Mouse (Mus musculus): ENCODE data around the gene Slc34a2. TPM values are rescaled to one million over a fixed set of nuclear protein-coding genes. Genes with fewer than 3 reads are reported as not detected.

Slc34a2 gene
- polyA plus RNA-seq, 3 experiments from 2014 or later: not detected

GRCm38 (mm10) chr5:53031346-53031745 lies 6.5 kb upstream of the Slc34a2 start:
- ATAC-seq: no peak

GRCm38 (mm10) chr5:53042034-53042748 lies 4.3 kb downstream of the Slc34a2 start:
- no peak for ATAC-seq

GRCm38 (mm10) chr5:53042771-53043371 lies 5.0 kb downstream of the Slc34a2 start:
- no peak for ATAC-seq

GRCm38 (mm10) chr5:53043716-53044115 lies 5.8 kb downstream of the Slc34a2 start:
- ATAC-seq: no peak

- no peak for ATAC-seq
These were observed 10.1 kb downstream of the Slc34a2 start for GRCm38 (mm10) chr5:53047951-53048350.

- ATAC-seq: no peak
These were observed 10.7 kb downstream of the Slc34a2 start for GRCm38 (mm10) chr5:53048599-53048998.

- no peak for ATAC-seq
These were observed 11.2 kb downstream of the Slc34a2 start for GRCm38 (mm10) chr5:53049046-53049445.

- no peak for ATAC-seq
These were observed 13.1 kb downstream of the Slc34a2 start for GRCm38 (mm10) chr5:53050963-53051362.

- no peak for ATAC-seq
These were observed 15.4 kb downstream of the Slc34a2 start for GRCm38 (mm10) chr5:53053246-53053645.

- ATAC-seq: no peak
These were observed 23.8 kb downstream of the Slc34a2 start for GRCm38 (mm10) chr5:53061532-53062130.

GRCm38 (mm10) chr5:53074553-53074952 lies 36.7 kb downstream of the Slc34a2 start:
- no peak for ATAC-seq

GRCm38 (mm10) chr5:53078453-53078852 lies 40.6 kb downstream of the Slc34a2 start:
- no peak for ATAC-seq

GRCm38 (mm10) chr5:53087452-53087851 lies 49.6 kb downstream of the Slc34a2 start:
- no peak for ATAC-seq

- no peak for ATAC-seq
These were observed 53.5 kb downstream of the Slc34a2 start for GRCm38 (mm10) chr5:53091331-53091730.

GRCm38 (mm10) chr5:53101848-53102473 lies 64.1 kb downstream of the Slc34a2 start:
- no peak for ATAC-seq

- ATAC-seq: no peak
These were observed 66.4 kb downstream of the Slc34a2 start for GRCm38 (mm10) chr5:53104177-53104855.

GRCm38 (mm10) chr5:53105716-53106115 lies 67.8 kb downstream of the Slc34a2 start:
- no peak for ATAC-seq

GRCm38 (mm10) chr5:53106125-53106524 lies 68.2 kb downstream of the Slc34a2 start:
- no peak for ATAC-seq

- ATAC-seq: no peak
These were observed 68.8 kb downstream of the Slc34a2 start for GRCm38 (mm10) chr5:53106731-53107130.

GRCm38 (mm10) chr5:53108026-53108425 lies 70.1 kb downstream of the Slc34a2 start:
- ATAC-seq: no peak

GRCm38 (mm10) chr5:53108668-53109067 lies 70.8 kb downstream of the Slc34a2 start:
- ATAC-seq: no peak

- no peak for ATAC-seq
These were observed 72.3 kb downstream of the Slc34a2 start for GRCm38 (mm10) chr5:53110225-53110624.

- no peak for ATAC-seq
These were observed 73.2 kb downstream of the Slc34a2 start for GRCm38 (mm10) chr5:53111036-53111435.

All from inflammation-experienced regulatory T-cells, adult 6 months (primary cell).